ENCODE assay signal across 8 mouse cellular contexts in the genomic region with DNA sequence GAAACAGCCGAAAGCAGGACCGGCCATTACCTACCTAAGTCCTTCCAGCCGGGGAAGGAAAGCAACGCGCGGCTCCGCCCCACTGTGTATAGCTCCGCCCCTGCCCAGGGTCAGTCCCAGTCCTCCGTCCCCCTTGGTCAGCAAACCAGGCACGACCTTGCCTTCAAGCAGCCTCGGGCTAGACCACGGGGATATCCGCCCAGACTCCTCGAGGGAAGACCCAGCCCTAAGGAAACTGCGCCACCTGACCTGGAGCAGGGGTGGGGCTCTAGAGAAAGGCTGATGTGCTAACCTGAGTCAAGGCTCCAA. TPM values are rescaled to one million over a fixed set of nuclear protein-coding genes. Genes with fewer than 3 reads are reported as not detected.
DNase-seq lines count a peak whose midpoint lies in the region; ATAC-seq lines count a peak whose summit lies in the region.

No protein-coding gene starts in this region.

- 1% methylated on average over 15 of the region's 15 CpGs for WGBS in forebrain, embryonic 13.5 days
- WGBS in hindbrain, embryonic 11.5 days, result under 1% methylated on average over 15 of the region's 15 CpGs
- 0% methylated on average over 15 of the region's 15 CpGs for WGBS in limb, embryonic 13.5 days
- 2% methylated on average over 15 of the region's 15 CpGs for WGBS in midbrain, embryonic 11.5 days

- ATAC-seq in CD4-positive, CD25-positive, alpha-beta regulatory T cell, adult 4 months, result no peak
- peak; percentile 14; the same call in 1 of the 2 replicates for ATAC-seq in forebrain, embryonic 13.5 days
- ATAC-seq in hindbrain, embryonic 11.5 days (ENCODE audit: low FRiP score), result peak; percentile 61
- no peak for ATAC-seq in limb, embryonic 13.5 days (ENCODE audit: low FRiP score, low read depth)
- ATAC-seq in midbrain, embryonic 11.5 days (ENCODE audit: low FRiP score), result peak; percentile 68

- no peaks in the 10 kb centered on the region for H3K27me3 ChIP-seq in forebrain, embryonic 13.5 days
- H3K27me3 ChIP-seq in hindbrain, embryonic 11.5 days (ENCODE audit: control insufficient read depth, insufficient read depth, low read length), result no peaks in the 10 kb centered on the region
- no peaks in the 10 kb centered on the region for H3K27me3 ChIP-seq in limb, embryonic 13.5 days
- no peaks in the 10 kb centered on the region for H3K27me3 ChIP-seq in midbrain, embryonic 11.5 days (ENCODE audit: control insufficient read depth, insufficient read depth, low read length)

- H3K36me3 ChIP-seq in forebrain, embryonic 13.5 days (ENCODE audit: poor library complexity, severe bottlenecking), result peaks cover 17% of the 10 kb centered on the region
- no peaks in the 10 kb centered on the region for H3K36me3 ChIP-seq in hindbrain, embryonic 11.5 days (ENCODE audit: control insufficient read depth, insufficient read depth, low read length)
- H3K36me3 ChIP-seq in limb, embryonic 13.5 days, result peaks cover 3% of the 10 kb centered on the region; the same call in 1 of the 2 replicates
- H3K36me3 ChIP-seq in midbrain, embryonic 11.5 days (ENCODE audit: control insufficient read depth, insufficient read depth, low read length), result peaks cover 5% of the 10 kb centered on the region; the same call in 1 of the 2 replicates

- DNase-seq in CD4-positive, CD25-positive, alpha-beta regulatory T cell, adult 2 months (ENCODE audit: low read depth, low spot score), result peak; percentile 37
- peak; percentile 85 for DNase-seq in brain, adult 2 months (ENCODE audit: low read depth, low spot score)
- DNase-seq in hindbrain, embryonic 11.5 days (ENCODE audit: low spot score), result peak; percentile 73
- no peak for DNase-seq in midbrain, embryonic 11.5 days (ENCODE audit: low spot score, missing footprints)
- peak; percentile 95 for DNase-seq in yolk sac, embryonic 10.5 days (ENCODE audit: low spot score)

- H3K4me2 ChIP-seq in forebrain, embryonic 13.5 days, result peak overlapping the region; percentile 99
- peak overlapping the region; percentile 100 for H3K4me2 ChIP-seq in hindbrain, embryonic 11.5 days (replicated peaks; ENCODE audit: low read depth, low read length)
- peak overlapping the region; percentile 100 for H3K4me2 ChIP-seq in limb, embryonic 13.5 days (replicated peaks)
- H3K4me2 ChIP-seq in midbrain, embryonic 11.5 days, result peak overlapping the region; percentile 99

- H3K4me1 ChIP-seq in forebrain, embryonic 13.5 days, result peaks cover 98% of the 10 kb centered on the region
- peaks cover 36% of the 10 kb centered on the region for H3K4me1 ChIP-seq in hindbrain, embryonic 11.5 days (replicated peaks; ENCODE audit: control insufficient read depth, insufficient read depth, low read length)
- H3K4me1 ChIP-seq in limb, embryonic 13.5 days, result peaks cover 98% of the 10 kb centered on the region
- peaks cover 71% of the 10 kb centered on the region for H3K4me1 ChIP-seq in midbrain, embryonic 11.5 days (ENCODE audit: control insufficient read depth, insufficient read depth, low read length)

- H3K4me3 ChIP-seq in forebrain, embryonic 13.5 days, result peak overlapping the region; percentile 56
- H3K4me3 ChIP-seq in hindbrain, embryonic 11.5 days (ENCODE audit: low read depth, low read length), result peak overlapping the region; percentile 52
- peak overlapping the region; percentile 60 for H3K4me3 ChIP-seq in limb, embryonic 13.5 days
- peak overlapping the region; percentile 52 for H3K4me3 ChIP-seq in midbrain, embryonic 11.5 days (ENCODE audit: low read depth, low read length)

- H3K27ac ChIP-seq in forebrain, embryonic 13.5 days, result peak overlapping the region; percentile 90; the same call in 1 of the 2 replicates
- H3K27ac ChIP-seq in hindbrain, embryonic 11.5 days (ENCODE audit: low read depth, low read length), result no peak overlapping the region
- no peak overlapping the region for H3K27ac ChIP-seq in limb, embryonic 13.5 days
- H3K27ac ChIP-seq in midbrain, embryonic 11.5 days (ENCODE audit: low read depth, low read length), result no peak overlapping the region

- H3K9me3 ChIP-seq in forebrain, embryonic 13.5 days (replicated peaks), result no peaks in the 10 kb centered on the region
- H3K9me3 ChIP-seq in hindbrain, embryonic 11.5 days (ENCODE audit: control insufficient read depth, low read length), result no peaks in the 10 kb centered on the region
- no peaks in the 10 kb centered on the region for H3K9me3 ChIP-seq in limb, embryonic 13.5 days
- H3K9me3 ChIP-seq in midbrain, embryonic 11.5 days (ENCODE audit: control insufficient read depth, low read length), result no peaks in the 10 kb centered on the region

- H3K9ac ChIP-seq in forebrain, embryonic 13.5 days, result peak overlapping the region; percentile 73
- peak overlapping the region; percentile 73 for H3K9ac ChIP-seq in hindbrain, embryonic 11.5 days (ENCODE audit: low read depth, low read length)
- peak overlapping the region; percentile 82 for H3K9ac ChIP-seq in limb, embryonic 13.5 days
- peak overlapping the region; percentile 68 for H3K9ac ChIP-seq in midbrain, embryonic 11.5 days (ENCODE audit: low read length)

RNA-seq across cellular contexts. Expression of a gene that starts 6.7 kb away (rescaled TPM):
- polyA plus RNA-seq in CD4-positive, CD25-positive, alpha-beta regulatory T cell, adult 4 months (2017; shearing (Covaris generic)), result 1 to 10 TPM in 1 of 2 experiments, under 1 TPM in 1; 0.85 to 2.8 TPM
- polyA plus RNA-seq in forebrain, embryonic 13.5 days (2015; fragmentation: Nextera tagmentation; extraction: Ambion mirVana), result 101 and 130 TPM in 2 replicates
- 97.4 and 104 TPM in 2 replicates for polyA plus RNA-seq in hindbrain, embryonic 11.5 days (2014; fragmentation: Nextera tagmentation; extraction: Ambion mirVana)
- polyA plus RNA-seq in limb, embryonic 13.5 days (2015; fragmentation: Nextera tagmentation; extraction: Ambion mirVana), result 130 and 144 TPM in 2 replicates
- polyA plus RNA-seq in midbrain, embryonic 11.5 days (2014; fragmentation: Nextera tagmentation; extraction: Ambion mirVana), result 97.5 and 115 TPM in 2 replicates

RNA-seq across cellular contexts. Expression of a gene that starts 22.4 kb away (rescaled TPM):
- polyA plus RNA-seq in CD4-positive, CD25-positive, alpha-beta regulatory T cell, adult 4 months (2017; shearing (Covaris generic)), result 10 to 100 TPM; 13.5 to 18.4 TPM
- 40.7 and 47.7 TPM in 2 replicates for polyA plus RNA-seq in forebrain, embryonic 13.5 days (2015; fragmentation: Nextera tagmentation; extraction: Ambion mirVana)
- 28.3 and 31.2 TPM in 2 replicates for polyA plus RNA-seq in hindbrain, embryonic 11.5 days (2014; fragmentation: Nextera tagmentation; extraction: Ambion mirVana)
- polyA plus RNA-seq in limb, embryonic 13.5 days (2015; fragmentation: Nextera tagmentation; extraction: Ambion mirVana), result 22.8 and 25.8 TPM in 2 replicates
- 26.2 and 26.6 TPM in 2 replicates for polyA plus RNA-seq in midbrain, embryonic 11.5 days (2014; fragmentation: Nextera tagmentation; extraction: Ambion mirVana)

RNA-seq across cellular contexts. Expression of a gene that starts 24.4 kb away (rescaled TPM):
- polyA plus RNA-seq in CD4-positive, CD25-positive, alpha-beta regulatory T cell, adult 4 months (2017; shearing (Covaris generic)), result 10 to 100 TPM; 21.7 to 39.5 TPM
- 43.0 and 45.5 TPM in 2 replicates for polyA plus RNA-seq in forebrain, embryonic 13.5 days (2015; fragmentation: Nextera tagmentation; extraction: Ambion mirVana)
- 38.5 and 40.4 TPM in 2 replicates for polyA plus RNA-seq in hindbrain, embryonic 11.5 days (2014; fragmentation: Nextera tagmentation; extraction: Ambion mirVana)
- polyA plus RNA-seq in limb, embryonic 13.5 days (2015; fragmentation: Nextera tagmentation; extraction: Ambion mirVana), result 8.4 and 10.4 TPM in 2 replicates
- polyA plus RNA-seq in midbrain, embryonic 11.5 days (2014; fragmentation: Nextera tagmentation; extraction: Ambion mirVana), result 34.9 and 40.6 TPM in 2 replicates

RNA-seq across cellular contexts. Expression of a gene that starts 33.4 kb away (rescaled TPM):
- 1 to 10 TPM; 5.2 to 5.6 TPM for polyA plus RNA-seq in CD4-positive, CD25-positive, alpha-beta regulatory T cell, adult 4 months (2017; shearing (Covaris generic))
- polyA plus RNA-seq in forebrain, embryonic 13.5 days (2015; fragmentation: Nextera tagmentation; extraction: Ambion mirVana), result 9.1 and 11.7 TPM in 2 replicates
- 16.5 and 17.8 TPM in 2 replicates for polyA plus RNA-seq in hindbrain, embryonic 11.5 days (2014; fragmentation: Nextera tagmentation; extraction: Ambion mirVana)
- polyA plus RNA-seq in limb, embryonic 13.5 days (2015; fragmentation: Nextera tagmentation; extraction: Ambion mirVana), result 6.4 and 6.5 TPM in 2 replicates
- polyA plus RNA-seq in midbrain, embryonic 11.5 days (2014; fragmentation: Nextera tagmentation; extraction: Ambion mirVana), result 21.3 and 27.0 TPM in 2 replicates

RNA-seq across cellular contexts. Expression of a gene that starts 37.5 kb away (rescaled TPM):
- 10 to 100 TPM; 25.3 to 28.0 TPM for polyA plus RNA-seq in CD4-positive, CD25-positive, alpha-beta regulatory T cell, adult 4 months (2017; shearing (Covaris generic))
- 68.5 and 71.7 TPM in 2 replicates for polyA plus RNA-seq in forebrain, embryonic 13.5 days (2015; fragmentation: Nextera tagmentation; extraction: Ambion mirVana)
- 42.1 and 46.0 TPM in 2 replicates for polyA plus RNA-seq in hindbrain, embryonic 11.5 days (2014; fragmentation: Nextera tagmentation; extraction: Ambion mirVana)
- polyA plus RNA-seq in limb, embryonic 13.5 days (2015; fragmentation: Nextera tagmentation; extraction: Ambion mirVana), result 31.8 and 36.3 TPM in 2 replicates
- polyA plus RNA-seq in midbrain, embryonic 11.5 days (2014; fragmentation: Nextera tagmentation; extraction: Ambion mirVana), result 35.9 and 40.0 TPM in 2 replicates

Comparison
In these comparisons a context has a peak if more than half of its experiments do, and no peak if none do; other contexts are left out.
1. ATAC-seq: peak in forebrain, embryonic 13.5 days (single experiment), hindbrain, embryonic 11.5 days (single experiment) and midbrain, embryonic 11.5 days (single experiment); none in CD4-positive, CD25-positive, alpha-beta regulatory T cell, adult 4 months (single experiment) and limb, embryonic 13.5 days (single experiment).
2. RNA of a gene that starts 6.7 kb away (polyA plus RNA-seq): 130 to 144 TPM in limb, embryonic 13.5 days, 97.5 to 115 TPM in midbrain, embryonic 11.5 days, 97.4 to 104 TPM in hindbrain, embryonic 11.5 days and 101 to 130 TPM in forebrain, embryonic 13.5 days; 0.85 to 2.8 TPM in CD4-positive, CD25-positive, alpha-beta regulatory T cell, adult 4 months; every median in the first group is over 10 times any median in the second.
3. Peak in every context shown above with its lines, with median percentiles within 50 percentile points of each other: H3K4me2 ChIP-seq, H3K4me3 ChIP-seq and H3K9ac ChIP-seq.